Mouse (Mus musculus) kidney, adult 2 months (tissue): ENCODE measurements around the gene Col4a2.

Experiments used
- CTCF ChIP-seq: fragments of 200-500 bp; conservative IDR thresholded peaks from 2 replicates; pipeline ENCODE4 v1.5.1; 2011; ENCODE audit warnings: low read depth, mild to moderate bottlenecking, control low read depth, low read length, moderate library complexity, mixed read lengths; ENCODE audit not compliant: insufficient read depth, insufficient read length
- POLR2A ChIP-seq: fragments of 200-500 bp; IDR thresholded peaks from one replicate; pipeline ENCODE4 v1.6.1; 2011; ENCODE audit warnings: low read depth, low read length, control low read depth

GRCm38 (mm10) chr8:11310049-11310448 is 2.6 kb upstream of the Col4a2 start:
- TF ChIP-seq CTCF: no peak
- TF ChIP-seq POLR2A: no peak
